Mouse (Mus musculus) CH12.LX (cell line): Measurements from ENCODE around the gene Adat1.

Experiments
- BHLHE40 ChIP-seq: IDR thresholded peaks from 2 replicates; pipeline ENCODE4 v1.6.1; 2011; ENCODE audit warnings: mild to moderate bottlenecking, low read depth, low read length, improper control_type of control experiment
- CTCF ChIP-seq, 2 experiments: IDR thresholded peaks in 1 of 2; conservative IDR thresholded peaks in 1 of 2; 2 replicates each; pipeline ENCODE4 v1.5.1; 2011 to 2012; ENCODE audit warnings: low read depth in 2 of 2, low read length in 2 of 2, improper control_type of control experiment in 1 of 2, inconsistent platforms in 1 of 2, mild to moderate bottlenecking in 1 of 2, moderate library complexity in 1 of 2
- USF1 ChIP-seq: IDR thresholded peaks from 2 replicates; pipeline ENCODE4 v1.6.1; 2014; ENCODE audit warnings: low read depth, mild to moderate bottlenecking, inconsistent platforms, low read length, improper control_type of control experiment

- TF ChIP-seq BHLHE40 (no peak), USF1 (no peak), CTCF (conservative IDR thresholded peaks at IDR 0.05 in 1 of 2, IDR thresholded peaks at IDR 0.05 in 1 of 2; ENCODE audit: low read depth in 2 of 2, low read length in 2 of 2) (no peak)
Measured at GRCm38 (mm10) chr8:111941101-111941454, 51.0 kb downstream of the Adat1 start.
